Mouse (Mus musculus): Measurements from ENCODE around the gene Cgrrf1. TPM values are rescaled to one million over a fixed set of nuclear protein-coding genes. Genes with fewer than 3 reads are reported as not detected.

Cgrrf1 gene
- polyA plus RNA-seq, 1 experiment from 2014 or later = 38.7 TPM

DNA sequence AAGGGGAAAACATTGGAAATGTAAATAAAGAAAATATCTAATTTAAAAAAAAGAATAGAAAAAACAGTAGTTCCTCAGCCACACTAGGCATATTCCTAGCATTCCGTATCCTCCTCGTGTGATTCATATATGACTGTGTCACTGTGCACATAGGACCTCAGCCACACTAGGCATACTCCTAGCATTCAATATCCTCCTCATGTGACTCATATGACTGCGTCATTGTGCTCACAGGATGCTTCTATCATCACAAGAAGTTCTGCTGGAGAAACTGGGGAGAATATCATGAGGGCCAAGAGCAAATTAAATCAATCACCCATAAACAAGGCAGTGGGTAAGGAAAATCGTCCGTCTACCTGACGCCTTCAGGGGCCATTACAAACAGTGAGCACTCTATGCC lies 41.2 kb upstream of the Cgrrf1 start:
- Histone ChIP-seq H3K27ac (ENCODE audit: low read depth, low read length) (no peak overlapping the region), H3K27me3 (ENCODE audit: control insufficient read depth, insufficient read depth, low read length) (no peaks in the 10 kb centered on the region), H3K9me3 (ENCODE audit: control insufficient read depth, low read length) (no peaks in the 10 kb centered on the region), H3K4me1 (ENCODE audit: control insufficient read depth, insufficient read depth, low read length) (peaks cover 7% of the 10 kb centered on the region), H3K36me3 (ENCODE audit: control insufficient read depth, insufficient read depth, low read length) (no peaks in the 10 kb centered on the region), H3K9ac (ENCODE audit: low read length) (no peak overlapping the region), H3K4me2 (no peak overlapping the region), H3K4me3 (ENCODE audit: low read depth, low read length) (no peak overlapping the region)
- WGBS = 91% methylated on average over 6 of the region's 6 CpGs
- DNase-seq (ENCODE audit: low spot score, missing footprints) = no peak
- no peak for ATAC-seq (ENCODE audit: low FRiP score)

- H3K36me3 ChIP-seq (ENCODE audit: control insufficient read depth, insufficient read depth, low read length) = no peaks in the 10 kb centered on the region
- H3K4me2 ChIP-seq = no peak overlapping the region
- no peak for ATAC-seq (ENCODE audit: low FRiP score)
- H3K4me3 ChIP-seq (ENCODE audit: low read depth, low read length) = no peak overlapping the region
- 90% methylated on average over 5 of the region's 5 CpGs for WGBS
- no peaks in the 10 kb centered on the region for H3K27me3 ChIP-seq (ENCODE audit: control insufficient read depth, insufficient read depth, low read length)
- no peak overlapping the region for H3K9ac ChIP-seq (ENCODE audit: low read length)
- no peaks in the 10 kb centered on the region for H3K9me3 ChIP-seq (ENCODE audit: control insufficient read depth, low read length)
- no peak for DNase-seq (ENCODE audit: low spot score, missing footprints)
- H3K4me1 ChIP-seq (ENCODE audit: control insufficient read depth, insufficient read depth, low read length) = no peaks in the 10 kb centered on the region
- no peak overlapping the region for H3K27ac ChIP-seq (ENCODE audit: low read depth, low read length)
These were observed 37.8 kb upstream of the Cgrrf1 start for GRCm38 (mm10) chr14:46794157-46794556.

DNA sequence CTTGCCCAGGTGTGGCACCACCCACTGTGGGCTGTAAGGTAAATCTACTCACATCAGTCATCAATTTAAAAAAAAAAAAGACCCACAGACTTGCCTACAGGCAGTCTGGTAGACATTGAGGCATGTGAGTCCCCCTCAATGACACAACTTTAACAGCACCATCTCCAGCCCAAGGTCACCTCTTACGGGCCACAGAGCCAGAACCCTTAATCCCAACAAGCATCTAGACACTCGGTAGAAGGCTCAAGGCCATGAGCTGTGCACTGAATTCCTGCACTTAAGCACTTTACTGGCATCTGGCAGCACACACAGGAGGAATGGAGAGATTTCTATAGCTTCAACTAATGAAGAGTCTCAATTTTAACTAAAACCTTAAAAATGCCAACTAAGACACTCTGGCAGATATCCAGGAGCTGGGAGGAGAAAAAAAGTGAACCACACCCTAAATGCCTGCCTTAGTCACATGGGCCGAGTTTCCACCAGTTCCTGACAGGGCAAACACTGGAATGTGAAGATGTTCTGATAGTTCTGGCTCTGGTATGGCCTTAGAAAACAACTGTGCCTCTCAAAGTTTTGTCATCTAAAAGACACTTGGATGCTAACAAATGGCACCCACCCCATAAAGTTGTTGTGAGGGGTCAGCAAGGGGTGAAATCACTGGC lies 31.1 kb upstream of the Cgrrf1 start:
- no peaks in the 10 kb centered on the region for H3K4me1 ChIP-seq (ENCODE audit: control insufficient read depth, insufficient read depth, low read length)
- no peaks in the 10 kb centered on the region for H3K36me3 ChIP-seq (ENCODE audit: control insufficient read depth, insufficient read depth, low read length)
- no peak overlapping the region for H3K9ac ChIP-seq (ENCODE audit: low read length)
- H3K4me3 ChIP-seq (ENCODE audit: low read depth, low read length) = no peak overlapping the region
- H3K4me2 ChIP-seq = no peak overlapping the region
- no peaks in the 10 kb centered on the region for H3K9me3 ChIP-seq (ENCODE audit: control insufficient read depth, low read length)
- 90% methylated on average over 3 of the region's 3 CpGs for WGBS
- no peaks in the 10 kb centered on the region for H3K27me3 ChIP-seq (ENCODE audit: control insufficient read depth, insufficient read depth, low read length)
- ATAC-seq (ENCODE audit: low FRiP score) (no peak), DNase-seq (ENCODE audit: low spot score, missing footprints) (no peak)
- no peak overlapping the region for H3K27ac ChIP-seq (ENCODE audit: low read depth, low read length)

DNA sequence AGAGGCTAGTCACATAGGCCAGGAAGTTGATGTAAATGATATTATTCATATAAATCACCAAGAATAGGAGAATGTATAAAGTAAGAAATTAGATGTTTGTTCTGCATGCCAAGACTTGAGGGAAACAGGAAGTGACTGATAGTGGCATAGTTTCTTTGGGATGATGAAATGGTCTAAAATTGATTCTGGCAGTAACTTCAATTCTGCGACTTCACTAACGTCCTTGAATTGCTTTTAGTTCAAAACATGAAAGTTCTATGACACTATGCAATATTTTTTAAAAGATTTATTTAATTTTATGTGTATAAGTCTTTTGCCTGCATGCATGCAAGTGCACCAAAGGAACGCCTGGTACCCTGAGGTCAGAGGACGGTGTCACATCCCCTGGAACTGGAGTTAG lies 28.7 kb upstream of the Cgrrf1 start:
- Histone ChIP-seq H3K27me3 (ENCODE audit: control insufficient read depth, insufficient read depth, low read length) (no peaks in the 10 kb centered on the region), H3K27ac (ENCODE audit: low read depth, low read length) (no peak overlapping the region), H3K4me3 (ENCODE audit: low read depth, low read length) (no peak overlapping the region), H3K4me2 (no peak overlapping the region), H3K4me1 (ENCODE audit: control insufficient read depth, insufficient read depth, low read length) (no peaks in the 10 kb centered on the region), H3K9me3 (ENCODE audit: control insufficient read depth, low read length) (no peaks in the 10 kb centered on the region), H3K36me3 (ENCODE audit: control insufficient read depth, insufficient read depth, low read length) (no peaks in the 10 kb centered on the region), H3K9ac (ENCODE audit: low read length) (no peak overlapping the region)
- no peak for DNase-seq (ENCODE audit: low spot score, missing footprints)
- 90% methylated on average over 4 of the region's 4 CpGs for WGBS
- no peak for ATAC-seq (ENCODE audit: low FRiP score)

DNA sequence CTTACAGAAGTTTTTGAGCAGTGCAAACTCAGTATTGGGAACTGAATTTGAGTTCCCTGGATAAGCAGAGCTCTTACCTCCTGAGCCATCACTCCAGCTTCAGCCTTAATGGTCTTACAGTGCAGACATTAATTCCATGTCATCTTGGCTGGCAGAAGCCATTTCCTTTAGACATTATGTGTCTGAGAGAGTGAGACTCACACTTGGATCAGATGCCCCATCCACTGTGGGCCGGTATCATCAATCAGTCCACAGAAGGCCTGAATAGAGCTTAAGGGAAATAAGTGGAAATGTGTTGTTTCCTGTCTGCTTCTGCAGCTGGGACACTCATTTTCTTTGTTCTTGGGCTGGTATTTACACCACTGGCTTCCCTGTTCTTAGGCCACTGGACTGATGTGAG lies 28.1 kb upstream of the Cgrrf1 start:
- no peak for ATAC-seq (ENCODE audit: low FRiP score)
- 85% methylated on average over 1 of the region's 1 CpGs for WGBS
- H3K36me3 ChIP-seq (ENCODE audit: control insufficient read depth, insufficient read depth, low read length) = no peaks in the 10 kb centered on the region
- no peak overlapping the region for H3K4me3 ChIP-seq (ENCODE audit: low read depth, low read length)
- no peak overlapping the region for H3K4me2 ChIP-seq
- no peak overlapping the region for H3K9ac ChIP-seq (ENCODE audit: low read length)
- no peaks in the 10 kb centered on the region for H3K4me1 ChIP-seq (ENCODE audit: control insufficient read depth, insufficient read depth, low read length)
- no peaks in the 10 kb centered on the region for H3K9me3 ChIP-seq (ENCODE audit: control insufficient read depth, low read length)
- no peaks in the 10 kb centered on the region for H3K27me3 ChIP-seq (ENCODE audit: control insufficient read depth, insufficient read depth, low read length)
- DNase-seq (ENCODE audit: low spot score, missing footprints) = no peak
- H3K27ac ChIP-seq (ENCODE audit: low read depth, low read length) = no peak overlapping the region

GRCm38 (mm10) chr14:46806186-46806585 lies 25.7 kb upstream of the Cgrrf1 start:
- no peak overlapping the region for H3K4me2 ChIP-seq
- no peak overlapping the region for H3K27ac ChIP-seq (ENCODE audit: low read depth, low read length)
- H3K9ac ChIP-seq (ENCODE audit: low read length) = no peak overlapping the region
- no peak overlapping the region for H3K4me3 ChIP-seq (ENCODE audit: low read depth, low read length)
- H3K36me3 ChIP-seq (ENCODE audit: control insufficient read depth, insufficient read depth, low read length) = no peaks in the 10 kb centered on the region
- WGBS = 82% methylated on average over 5 of the region's 5 CpGs
- H3K4me1 ChIP-seq (ENCODE audit: control insufficient read depth, insufficient read depth, low read length) = no peaks in the 10 kb centered on the region
- ATAC-seq (ENCODE audit: low FRiP score) (no peak), DNase-seq (ENCODE audit: low spot score, missing footprints) (no peak)
- H3K9me3 ChIP-seq (ENCODE audit: control insufficient read depth, low read length) = no peaks in the 10 kb centered on the region
- no peaks in the 10 kb centered on the region for H3K27me3 ChIP-seq (ENCODE audit: control insufficient read depth, insufficient read depth, low read length)

DNA sequence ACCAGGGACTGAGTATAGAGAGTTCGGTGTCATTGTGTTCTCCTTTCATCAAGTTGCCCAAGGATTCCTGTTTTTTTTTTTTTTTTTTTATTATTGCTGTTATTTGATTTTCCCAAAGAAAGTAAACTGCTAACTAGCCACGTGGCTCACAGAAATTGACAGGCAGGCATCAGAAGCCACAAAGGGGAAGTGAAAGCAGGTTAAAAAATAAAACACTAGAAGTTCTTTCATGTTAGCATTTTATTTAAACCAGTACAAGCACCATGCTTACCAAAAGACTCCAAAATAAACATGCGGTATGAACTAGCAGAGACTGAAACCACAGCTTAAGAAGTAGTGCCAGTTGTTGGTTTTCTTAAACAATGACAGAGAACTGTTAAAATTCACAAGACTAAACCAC lies 24.0 kb upstream of the Cgrrf1 start:
- no peak for DNase-seq (ENCODE audit: low spot score, missing footprints)
- Histone ChIP-seq H3K4me3 (ENCODE audit: low read depth, low read length) (no peak overlapping the region), H3K4me1 (ENCODE audit: control insufficient read depth, insufficient read depth, low read length) (no peaks in the 10 kb centered on the region), H3K36me3 (ENCODE audit: control insufficient read depth, insufficient read depth, low read length) (no peaks in the 10 kb centered on the region), H3K9ac (ENCODE audit: low read length) (no peak overlapping the region), H3K9me3 (ENCODE audit: control insufficient read depth, low read length) (no peaks in the 10 kb centered on the region), H3K27me3 (ENCODE audit: control insufficient read depth, insufficient read depth, low read length) (no peaks in the 10 kb centered on the region), H3K27ac (ENCODE audit: low read depth, low read length) (no peak overlapping the region), H3K4me2 (no peak overlapping the region)
- 91% methylated on average over 3 of the region's 3 CpGs for WGBS
- no peak for ATAC-seq (ENCODE audit: low FRiP score)

DNA sequence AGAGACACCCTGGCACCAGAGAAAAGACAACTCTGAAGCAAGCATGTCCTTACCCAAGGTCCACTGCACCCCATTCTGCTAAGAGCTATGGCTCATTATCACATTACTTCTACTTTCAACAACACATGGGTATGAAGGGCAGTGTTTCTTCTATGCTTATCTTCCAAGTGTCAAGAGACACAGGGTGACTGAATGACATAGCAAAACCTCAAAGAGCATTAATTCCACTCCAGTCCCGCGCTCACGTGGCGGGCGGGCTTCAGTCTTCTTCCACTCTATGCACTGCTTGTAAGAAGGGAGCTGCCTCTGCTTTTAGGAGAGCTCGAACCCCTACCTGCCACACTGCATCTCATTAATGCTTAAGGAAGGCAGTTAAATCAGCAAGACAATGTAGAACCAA lies 16.3 kb upstream of the Cgrrf1 start:
- Histone ChIP-seq H3K9me3 (ENCODE audit: control insufficient read depth, low read length) (no peaks in the 10 kb centered on the region), H3K4me2 (no peak overlapping the region), H3K27me3 (ENCODE audit: control insufficient read depth, insufficient read depth, low read length) (no peaks in the 10 kb centered on the region), H3K27ac (ENCODE audit: low read depth, low read length) (no peak overlapping the region), H3K9ac (ENCODE audit: low read length) (no peak overlapping the region), H3K36me3 (ENCODE audit: control insufficient read depth, insufficient read depth, low read length) (peaks cover 3% of the 10 kb centered on the region; the same call in 1 of the 2 replicates), H3K4me3 (ENCODE audit: low read depth, low read length) (no peak overlapping the region), H3K4me1 (ENCODE audit: control insufficient read depth, insufficient read depth, low read length) (peaks cover 3% of the 10 kb centered on the region; the same call in 1 of the 2 replicates)
- DNase-seq (ENCODE audit: low spot score, missing footprints) (no peak), ATAC-seq (ENCODE audit: low FRiP score) (no peak)
- WGBS = 85% methylated on average over 6 of the region's 6 CpGs

- Histone ChIP-seq H3K27me3 (ENCODE audit: control insufficient read depth, insufficient read depth, low read length) (no peaks in the 10 kb centered on the region), H3K4me1 (ENCODE audit: control insufficient read depth, insufficient read depth, low read length) (peaks cover 11% of the 10 kb centered on the region), H3K36me3 (ENCODE audit: control insufficient read depth, insufficient read depth, low read length) (peaks cover 3% of the 10 kb centered on the region; the same call in 1 of the 2 replicates), H3K27ac (ENCODE audit: low read depth, low read length) (no peak overlapping the region), H3K9ac (ENCODE audit: low read length) (no peak overlapping the region), H3K4me2 (no peak overlapping the region), H3K4me3 (ENCODE audit: low read depth, low read length) (no peak overlapping the region), H3K9me3 (ENCODE audit: control insufficient read depth, low read length) (no peaks in the 10 kb centered on the region)
- DNase-seq (ENCODE audit: low spot score, missing footprints) = no peak
- no peak for ATAC-seq (ENCODE audit: low FRiP score)
- 90% methylated on average over 8 of the region's 8 CpGs for WGBS
These were observed 14.9 kb upstream of the Cgrrf1 start for GRCm38 (mm10) chr14:46816916-46817622.

Measured in midbrain, embryonic 11.5 days (tissue).